Mouse (Mus musculus): ENCODE data around the gene Tgfb2. TPM values are rescaled to one million over a fixed set of nuclear protein-coding genes. Genes with fewer than 3 reads are reported as not detected.

Tgfb2 gene
- polyA plus RNA-seq (2012; ENCODE audit: low replicate concordance): 0.24 and 1.4 TPM in 2 replicates

GRCm38 (mm10) chr1:186705915-186706248 lies at the start of gene Tgfb2:
Gene Tgfb2 (minus strand): TSS chr1:186705989.

GRCm38 (mm10) chr1:186748724-186749653 lies 43.2 kb upstream of the Tgfb2 start, which contains the start of gene Rrp15:
Gene Rrp15 (minus strand): TSS chr1:186749358.

Other genes with a start within 250 kb of the Tgfb2 start
- gene Rrp15, start 43.4 kb upstream of the Tgfb2 start, polyA plus RNA-seq (2012; ENCODE audit: low replicate concordance): 3.6 and 4.1 TPM in 2 replicates